Mouse (Mus musculus): ENCODE results near the gene Plod2. TPM values are rescaled to one million over a fixed set of nuclear protein-coding genes. Genes with fewer than 3 reads are reported as not detected.

The Plod2 gene
- polyA plus RNA-seq, 1 experiment from 2014 or later = 2.6 TPM

GRCm38 (mm10) chr9:92542591-92543416, 781 bp downstream of the Plod2 start:
- Histone ChIP-seq H3K4me2 (peak overlapping the region; percentile 78), H3K9me3 (replicated peaks) (no peaks in the 10 kb centered on the region), H3K36me3 (no peaks in the 10 kb centered on the region), H3K27ac (0 out of 2 replicates have a peak overlapping the region, but pooled peaks have one; percentile 3), H3K4me1 (replicated peaks) (peaks cover 9% of the 10 kb centered on the region), H3K9ac (peak overlapping the region; percentile 54), H3K4me3 (replicated peaks) (peak overlapping the region; percentile 63), H3K27me3 (peaks cover 18% of the 10 kb centered on the region)
- WGBS (ENCODE audit: insufficient replicate concordance) = 6% methylated on average over 30 of the region's 31 CpGs
- peak; percentile 23; the same call in 1 of the 2 replicates for ATAC-seq (ENCODE audit: low read depth)
- DNase-seq = peak; percentile 1

GRCm38 (mm10) chr9:92544146-92544545, 2.1 kb downstream of the Plod2 start:
- Histone ChIP-seq H3K36me3 (no peaks in the 10 kb centered on the region), H3K27ac (no peak overlapping the region), H3K4me3 (replicated peaks) (no peak overlapping the region), H3K27me3 (peaks cover 18% of the 10 kb centered on the region), H3K4me2 (no peak overlapping the region), H3K9ac (no peak overlapping the region), H3K9me3 (replicated peaks) (no peaks in the 10 kb centered on the region), H3K4me1 (replicated peaks) (peaks cover 9% of the 10 kb centered on the region)
- DNase-seq = no peak
- WGBS (ENCODE audit: insufficient replicate concordance) = 44% methylated on average over 1 of the region's 1 CpGs
- no peak for ATAC-seq (ENCODE audit: low read depth)

GRCm38 (mm10) chr9:92545021-92545420, 3.0 kb downstream of the Plod2 start:
- WGBS (ENCODE audit: insufficient replicate concordance) = 65% methylated on average over 6 of the region's 6 CpGs
- peaks cover 18% of the 10 kb centered on the region for H3K27me3 ChIP-seq
- H3K4me2 ChIP-seq = no peak overlapping the region
- no peak overlapping the region for H3K27ac ChIP-seq
- H3K9ac ChIP-seq = no peak overlapping the region
- peaks cover 9% of the 10 kb centered on the region for H3K4me1 ChIP-seq (replicated peaks)
- DNase-seq = no peak
- H3K4me3 ChIP-seq (replicated peaks) = no peak overlapping the region
- H3K9me3 ChIP-seq (replicated peaks) = no peaks in the 10 kb centered on the region
- H3K36me3 ChIP-seq = no peaks in the 10 kb centered on the region
- ATAC-seq (ENCODE audit: low read depth) = no peak

- Histone ChIP-seq H3K9ac (no peak overlapping the region), H3K4me2 (no peak overlapping the region), H3K9me3 (replicated peaks) (no peaks in the 10 kb centered on the region), H3K4me1 (replicated peaks) (peaks cover 9% of the 10 kb centered on the region), H3K4me3 (replicated peaks) (no peak overlapping the region), H3K36me3 (no peaks in the 10 kb centered on the region), H3K27ac (no peak overlapping the region), H3K27me3 (peaks cover 16% of the 10 kb centered on the region)
- 72% methylated on average over 8 of the region's 8 CpGs for WGBS (ENCODE audit: insufficient replicate concordance)
- DNase-seq (no peak), ATAC-seq (ENCODE audit: low read depth) (no peak)
These were observed 4.4 kb downstream of the Plod2 start for GRCm38 (mm10) chr9:92546446-92546845.

GRCm38 (mm10) chr9:92547106-92547505, 5.1 kb downstream of the Plod2 start:
- Histone ChIP-seq H3K4me3 (replicated peaks) (no peak overlapping the region), H3K36me3 (no peaks in the 10 kb centered on the region), H3K9ac (no peak overlapping the region), H3K27ac (no peak overlapping the region), H3K4me1 (replicated peaks) (peaks cover 5% of the 10 kb centered on the region), H3K9me3 (replicated peaks) (no peaks in the 10 kb centered on the region), H3K27me3 (peaks cover 10% of the 10 kb centered on the region), H3K4me2 (no peak overlapping the region)
- 61% methylated on average over 2 of the region's 2 CpGs for WGBS (ENCODE audit: insufficient replicate concordance)
- DNase-seq = no peak
- ATAC-seq (ENCODE audit: low read depth) = no peak

- Histone ChIP-seq H3K4me2 (no peak overlapping the region), H3K27me3 (peaks cover 3% of the 10 kb centered on the region), H3K9me3 (replicated peaks) (no peaks in the 10 kb centered on the region), H3K27ac (no peak overlapping the region), H3K36me3 (no peaks in the 10 kb centered on the region), H3K4me3 (replicated peaks) (no peak overlapping the region), H3K9ac (no peak overlapping the region), H3K4me1 (replicated peaks) (no peaks in the 10 kb centered on the region; the same call in 1 of the 2 replicates)
- DNase-seq (no peak), ATAC-seq (ENCODE audit: low read depth) (no peak)
- 81% methylated on average over 7 of the region's 7 CpGs for WGBS (ENCODE audit: insufficient replicate concordance)
These were observed 5.8 kb downstream of the Plod2 start for GRCm38 (mm10) chr9:92547821-92548220.

- no peak overlapping the region for H3K4me2 ChIP-seq
- ATAC-seq (ENCODE audit: low read depth) (no peak), DNase-seq (no peak)
- H3K27ac ChIP-seq = no peak overlapping the region
- no peaks in the 10 kb centered on the region for H3K27me3 ChIP-seq
- H3K9me3 ChIP-seq (replicated peaks) = no peaks in the 10 kb centered on the region
- H3K4me3 ChIP-seq (replicated peaks) = no peak overlapping the region
- 59% methylated on average over 9 of the region's 9 CpGs for WGBS (ENCODE audit: insufficient replicate concordance)
- no peaks in the 10 kb centered on the region for H3K36me3 ChIP-seq
- no peaks in the 10 kb centered on the region; the same call in 1 of the 2 replicates for H3K4me1 ChIP-seq (replicated peaks)
- no peak overlapping the region for H3K9ac ChIP-seq
These were observed 6.6 kb downstream of the Plod2 start for GRCm38 (mm10) chr9:92548603-92549002.

- no peaks in the 10 kb centered on the region for H3K9me3 ChIP-seq (replicated peaks)
- H3K4me2 ChIP-seq = no peak overlapping the region
- no peak overlapping the region for H3K4me3 ChIP-seq (replicated peaks)
- H3K27ac ChIP-seq = no peak overlapping the region
- no peaks in the 10 kb centered on the region for H3K27me3 ChIP-seq
- no peak overlapping the region for H3K9ac ChIP-seq
- DNase-seq = no peak
- ATAC-seq (ENCODE audit: low read depth) = no peak
- H3K4me1 ChIP-seq (replicated peaks) = no peaks in the 10 kb centered on the region; the same call in 1 of the 2 replicates
- H3K36me3 ChIP-seq = no peaks in the 10 kb centered on the region
- 68% methylated on average over 11 of the region's 11 CpGs for WGBS (ENCODE audit: insufficient replicate concordance)
These were observed 7.9 kb downstream of the Plod2 start for GRCm38 (mm10) chr9:92549811-92550490.

GRCm38 (mm10) chr9:92550981-92551380, 9.0 kb downstream of the Plod2 start:
- no peak for DNase-seq
- no peak overlapping the region for H3K4me3 ChIP-seq (replicated peaks)
- H3K27ac ChIP-seq = no peak overlapping the region
- H3K9me3 ChIP-seq (replicated peaks) = no peaks in the 10 kb centered on the region
- ATAC-seq (ENCODE audit: low read depth) = no peak
- H3K9ac ChIP-seq = no peak overlapping the region
- H3K36me3 ChIP-seq = no peaks in the 10 kb centered on the region
- 53% methylated on average over 2 of the region's 2 CpGs for WGBS (ENCODE audit: insufficient replicate concordance)
- H3K4me2 ChIP-seq = no peak overlapping the region
- no peaks in the 10 kb centered on the region; the same call in 1 of the 2 replicates for H3K4me1 ChIP-seq (replicated peaks)
- H3K27me3 ChIP-seq = no peaks in the 10 kb centered on the region

GRCm38 (mm10) chr9:92551666-92552065, 9.6 kb downstream of the Plod2 start:
- no peak overlapping the region for H3K9ac ChIP-seq
- ATAC-seq (ENCODE audit: low read depth) = no peak
- no peak overlapping the region for H3K4me2 ChIP-seq
- H3K36me3 ChIP-seq = no peaks in the 10 kb centered on the region
- no peaks in the 10 kb centered on the region; the same call in 1 of the 2 replicates for H3K4me1 ChIP-seq (replicated peaks)
- H3K9me3 ChIP-seq (replicated peaks) = no peaks in the 10 kb centered on the region
- no peak overlapping the region for H3K4me3 ChIP-seq (replicated peaks)
- WGBS (ENCODE audit: insufficient replicate concordance) = 53% methylated on average over 4 of the region's 4 CpGs
- no peaks in the 10 kb centered on the region for H3K27me3 ChIP-seq
- no peak overlapping the region for H3K27ac ChIP-seq
- DNase-seq = no peak

GRCm38 (mm10) chr9:92552691-92553090, 10.7 kb downstream of the Plod2 start:
- DNase-seq (no peak), ATAC-seq (ENCODE audit: low read depth) (no peak)
- Histone ChIP-seq H3K27me3 (no peaks in the 10 kb centered on the region), H3K4me2 (no peak overlapping the region), H3K27ac (no peak overlapping the region), H3K36me3 (no peaks in the 10 kb centered on the region), H3K9me3 (replicated peaks) (no peaks in the 10 kb centered on the region), H3K9ac (no peak overlapping the region), H3K4me1 (replicated peaks) (no peaks in the 10 kb centered on the region; the same call in 1 of the 2 replicates), H3K4me3 (replicated peaks) (no peak overlapping the region)
- WGBS (ENCODE audit: insufficient replicate concordance) = 49% methylated on average over 3 of the region's 3 CpGs

Measured in liver, embryonic 13.5 days (tissue).